Mouse (Mus musculus): Measurements from ENCODE around the gene Mbd6. TPM values are rescaled to one million over a fixed set of nuclear protein-coding genes. Genes with fewer than 3 reads are reported as not detected.

Mbd6 gene
- polyA plus RNA-seq, 1 experiment from 2014 or later, result 19.4 TPM

DNA sequence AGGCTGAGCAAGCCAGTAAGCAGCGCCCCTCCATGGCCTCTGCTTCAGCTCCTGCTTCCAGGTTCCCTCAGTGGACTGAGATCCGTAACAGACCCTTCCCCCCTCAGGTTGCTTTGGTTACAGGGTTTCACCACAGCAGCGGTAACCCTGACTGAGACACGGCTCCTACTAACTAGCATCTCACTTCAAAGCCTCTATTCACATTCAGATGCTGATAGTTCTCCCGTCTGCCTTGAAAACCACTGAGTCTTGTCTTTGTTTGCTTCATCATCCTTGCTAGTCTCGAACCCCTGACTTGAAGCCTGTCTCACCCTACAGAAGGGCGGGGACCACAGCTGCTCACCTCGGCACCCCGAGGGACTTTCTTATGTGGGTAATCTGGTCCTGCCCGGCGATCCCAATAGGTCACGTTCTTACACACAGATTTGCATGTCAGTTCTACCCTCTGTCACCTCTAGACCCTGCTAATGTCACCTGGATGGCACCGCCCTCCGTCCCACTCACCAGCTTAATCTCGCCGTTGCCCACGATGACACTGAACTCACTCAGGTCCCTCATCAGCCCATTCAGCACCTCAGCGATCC lies 50.5 kb downstream of the Mbd6 start:
- no peak for DNase-seq
- TF ChIP-seq CTCF (IDR thresholded peaks at IDR 0.05; ENCODE audit: low read depth), result no peak

DNA sequence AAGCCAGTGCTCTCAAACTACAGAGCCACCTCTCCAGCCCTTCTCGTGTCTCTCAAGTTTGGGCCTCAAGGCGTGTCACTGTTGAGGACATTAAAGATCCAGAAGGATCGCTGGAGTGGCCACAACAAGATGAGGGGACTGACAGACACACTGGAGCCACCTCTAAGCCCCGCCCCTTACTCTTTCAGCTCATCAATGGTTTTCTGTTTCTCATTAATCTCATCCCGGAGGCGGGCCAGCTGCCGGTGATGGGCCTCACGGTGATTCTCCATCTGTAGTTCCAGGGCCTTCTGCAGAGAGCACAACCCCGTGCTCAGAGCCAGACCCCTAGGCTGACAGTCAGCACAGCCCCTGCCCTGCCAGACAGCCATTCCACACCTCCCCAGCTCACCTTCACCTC lies 52.3 kb downstream of the Mbd6 start:
- Histone ChIP-seq H3K4me1 (ENCODE audit: insufficient read depth) (no peaks in the 10 kb centered on the region), H3K27ac (ENCODE audit: low read depth) (no peak overlapping the region), H3K27me3 (ENCODE audit: insufficient read depth, low read length) (no peaks in the 10 kb centered on the region), H3K4me2 (no peak overlapping the region), H3K9me3 (ENCODE audit: low read depth, low read length) (no peaks in the 10 kb centered on the region), H3K4me3 (ENCODE audit: low read depth, low read length) (no peak overlapping the region), H3K36me3 (ENCODE audit: insufficient read depth) (no peaks in the 10 kb centered on the region), H3K9ac (no peak overlapping the region)
- 33% methylated on average over 9 of the region's 9 CpGs for WGBS
- TF ChIP-seq CTCF (IDR thresholded peaks at IDR 0.05; ENCODE audit: low read depth), result no peak
- ATAC-seq (ENCODE audit: insufficient read depth) (no peak), DNase-seq (no peak)

More for the DNA sequence above, 50.5 kb downstream of the Mbd6 start:
- Histone ChIP-seq H3K4me1 (ENCODE audit: insufficient read depth) (no peaks in the 10 kb centered on the region), H3K27ac (ENCODE audit: low read depth) (no peak overlapping the region), H3K36me3 (ENCODE audit: insufficient read depth) (no peaks in the 10 kb centered on the region), H3K4me2 (no peak overlapping the region), H3K4me3 (ENCODE audit: low read depth, low read length) (no peak overlapping the region), H3K27me3 (ENCODE audit: insufficient read depth, low read length) (no peaks in the 10 kb centered on the region), H3K9ac (no peak overlapping the region), H3K9me3 (ENCODE audit: low read depth, low read length) (no peaks in the 10 kb centered on the region)
- WGBS, result 65% methylated on average over 18 of the region's 18 CpGs
- no peak for ATAC-seq (ENCODE audit: insufficient read depth)

DNA sequence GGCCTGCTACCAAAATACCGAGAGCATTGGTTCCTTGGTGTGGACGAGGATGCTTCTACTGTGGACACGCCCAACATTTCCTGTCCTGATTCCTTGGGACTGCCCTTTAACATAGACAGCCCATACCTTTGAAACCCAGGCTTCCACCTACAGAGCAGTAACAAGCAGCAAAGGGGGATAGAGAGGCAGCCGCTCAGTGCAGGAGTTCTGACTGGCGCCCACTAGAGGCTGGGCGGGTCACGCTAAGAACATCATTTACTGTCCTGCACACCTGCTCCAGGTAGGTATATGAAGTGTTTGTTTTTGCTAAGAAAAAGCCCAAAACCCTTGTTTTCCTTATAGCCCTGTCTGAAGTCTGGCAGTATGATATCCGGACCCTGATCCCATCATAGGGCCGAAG lies 55.7 kb downstream of the Mbd6 start:
- WGBS, result 75% methylated on average over 9 of the region's 9 CpGs
- no peak for DNase-seq
- H3K36me3 ChIP-seq (ENCODE audit: insufficient read depth), result no peaks in the 10 kb centered on the region
- H3K4me3 ChIP-seq (ENCODE audit: low read depth, low read length), result no peak overlapping the region
- ATAC-seq (ENCODE audit: insufficient read depth), result no peak
- H3K4me1 ChIP-seq (ENCODE audit: insufficient read depth), result no peaks in the 10 kb centered on the region
- no peaks in the 10 kb centered on the region for H3K27me3 ChIP-seq (ENCODE audit: insufficient read depth, low read length)
- peak; percentile 17 for TF ChIP-seq CTCF (IDR thresholded peaks at IDR 0.05; ENCODE audit: low read depth)
- no peaks in the 10 kb centered on the region for H3K9me3 ChIP-seq (ENCODE audit: low read depth, low read length)
- no peak overlapping the region for H3K27ac ChIP-seq (ENCODE audit: low read depth)
- no peak overlapping the region for H3K4me2 ChIP-seq
- no peak overlapping the region for H3K9ac ChIP-seq

Other genes with a start within 250 kb of the Mbd6 start
- gene Mettl1, start 247.6 kb downstream of the Mbd6 start, polyA plus RNA-seq (2014; fragmentation: Nextera tagmentation; extraction: Ambion mirVana), result 59.5 and 60.7 TPM in 2 replicates
- gene Eef1akmt3, start 247.5 kb downstream of the Mbd6 start, polyA plus RNA-seq (2014; fragmentation: Nextera tagmentation; extraction: Ambion mirVana), result 0.53 and 0.74 TPM in 2 replicates
- 0.09 TPM in 1 of 2 replicates, not detected in the other for gene Cyp27b1, start 240.8 kb downstream of the Mbd6 start, polyA plus RNA-seq (2014; fragmentation: Nextera tagmentation; extraction: Ambion mirVana)
- 0.99 and 1.5 TPM in 2 replicates for gene March9, start 228.8 kb downstream of the Mbd6 start, polyA plus RNA-seq (2014; fragmentation: Nextera tagmentation; extraction: Ambion mirVana)
- 2,143 and 2,245 TPM in 2 replicates for gene Cdk4, start 225.5 kb downstream of the Mbd6 start, polyA plus RNA-seq (2014; fragmentation: Nextera tagmentation; extraction: Ambion mirVana)
- 120 and 130 TPM in 2 replicates for gene Tspan31, start 218.8 kb downstream of the Mbd6 start, polyA plus RNA-seq (2014; fragmentation: Nextera tagmentation; extraction: Ambion mirVana)
- 0.07 and 0.11 TPM in 2 replicates for gene Agap2, start 213.7 kb downstream of the Mbd6 start, polyA plus RNA-seq (2014; fragmentation: Nextera tagmentation; extraction: Ambion mirVana)
- 53.8 and 56.8 TPM in 2 replicates for gene Os9, start 167.9 kb downstream of the Mbd6 start, polyA plus RNA-seq (2014; fragmentation: Nextera tagmentation; extraction: Ambion mirVana)
- 2.9 and 4.4 TPM in 2 replicates for gene B4galnt1, start 123.8 kb downstream of the Mbd6 start, polyA plus RNA-seq (2014; fragmentation: Nextera tagmentation; extraction: Ambion mirVana)
- gene Slc26a10, start 108.4 kb downstream of the Mbd6 start, polyA plus RNA-seq (2014; fragmentation: Nextera tagmentation; extraction: Ambion mirVana), result 0.09 and 0.27 TPM in 2 replicates
- gene Arhgef25, start 98.9 kb downstream of the Mbd6 start, polyA plus RNA-seq (2014; fragmentation: Nextera tagmentation; extraction: Ambion mirVana), result 45.8 and 48.7 TPM in 2 replicates
- 81.4 and 92.4 TPM in 2 replicates for gene Dtx3, start 93.3 kb downstream of the Mbd6 start, polyA plus RNA-seq (2014; fragmentation: Nextera tagmentation; extraction: Ambion mirVana)
- 17.8 and 21.0 TPM in 2 replicates for gene Pip4k2c, start 77.4 kb downstream of the Mbd6 start, polyA plus RNA-seq (2014; fragmentation: Nextera tagmentation; extraction: Ambion mirVana)
- 0.64 and 1.0 TPM in 2 replicates for gene Kif5a, start 25.7 kb downstream of the Mbd6 start, polyA plus RNA-seq (2014; fragmentation: Nextera tagmentation; extraction: Ambion mirVana)
- gene Dctn2, start 22.6 kb downstream of the Mbd6 start, polyA plus RNA-seq (2014; fragmentation: Nextera tagmentation; extraction: Ambion mirVana), result 158 and 160 TPM in 2 replicates
- gene Mars, start 22.8 kb upstream of the Mbd6 start, polyA plus RNA-seq (2014; fragmentation: Nextera tagmentation; extraction: Ambion mirVana), result 128 and 132 TPM in 2 replicates
- gene Arhgap9, start 32.9 kb upstream of the Mbd6 start, polyA plus RNA-seq (2014; fragmentation: Nextera tagmentation; extraction: Ambion mirVana), result 3.2 and 4.2 TPM in 2 replicates
- 14.7 and 16.9 TPM in 2 replicates for gene Gli1, start 53.0 kb upstream of the Mbd6 start, polyA plus RNA-seq (2014; fragmentation: Nextera tagmentation; extraction: Ambion mirVana)
- gene Inhbe, start 65.4 kb upstream of the Mbd6 start, polyA plus RNA-seq (2014; fragmentation: Nextera tagmentation; extraction: Ambion mirVana), result 0.04 TPM in 1 of 2 replicates, not detected in the other
- gene Inhbc, start 81.4 kb upstream of the Mbd6 start, polyA plus RNA-seq (2014; fragmentation: Nextera tagmentation; extraction: Ambion mirVana), result not detected in 2 replicates
- 31.9 and 33.8 TPM in 2 replicates for gene R3hdm2, start 91.3 kb upstream of the Mbd6 start, polyA plus RNA-seq (2014; fragmentation: Nextera tagmentation; extraction: Ambion mirVana)
- 0.12 TPM in 1 of 2 replicates, not detected in the other for gene Stac3, start 212.7 kb upstream of the Mbd6 start, polyA plus RNA-seq (2014; fragmentation: Nextera tagmentation; extraction: Ambion mirVana)
- gene Ndufa4l2, start 225.9 kb upstream of the Mbd6 start, polyA plus RNA-seq (2014; fragmentation: Nextera tagmentation; extraction: Ambion mirVana), result 36.4 and 44.9 TPM in 2 replicates
- 99.6 and 101 TPM in 2 replicates for gene Shmt2, start 233.4 kb upstream of the Mbd6 start, polyA plus RNA-seq (2014; fragmentation: Nextera tagmentation; extraction: Ambion mirVana)
- 0.14 and 0.22 TPM in 2 replicates for gene Nxph4, start 245.5 kb upstream of the Mbd6 start, polyA plus RNA-seq (2014; fragmentation: Nextera tagmentation; extraction: Ambion mirVana)